8 mouse cellular contexts compared by ENCODE assay signal in genomic region chr2:39189961-39190560, GRCm38 (mm10). TPM values are rescaled to one million over a fixed set of nuclear protein-coding genes. Genes with fewer than 3 reads are reported as not detected.
DNase-seq lines count a peak whose midpoint lies in the region; ATAC-seq and TF ChIP-seq lines count a peak whose summit lies in the region.

No protein-coding gene starts in this region.

- H3K27me3 ChIP-seq in C2C12 (ENCODE audit: control insufficient read depth, insufficient read depth, insufficient read length): no peaks in the 10 kb centered on the region
- H3K27me3 ChIP-seq in hindbrain, embryonic 15.5 days: no peaks in the 10 kb centered on the region
- no peaks in the 10 kb centered on the region for H3K27me3 ChIP-seq in lung, embryonic 16.5 days (ENCODE audit: control insufficient read depth, insufficient read depth, low read depth, low read length)
- H3K27me3 ChIP-seq in spleen, adult 2 months (ENCODE audit: control insufficient read depth, insufficient read depth, low read length): no peaks in the 10 kb centered on the region

- H3K36me3 ChIP-seq in C2C12 (ENCODE audit: control insufficient read depth, insufficient read depth): no peaks in the 10 kb centered on the region
- no peaks in the 10 kb centered on the region for H3K36me3 ChIP-seq in hindbrain, embryonic 15.5 days
- H3K36me3 ChIP-seq in lung, embryonic 16.5 days (ENCODE audit: control insufficient read depth, insufficient read depth, low read length): no peaks in the 10 kb centered on the region
- H3K36me3 ChIP-seq in spleen, adult 2 months (ENCODE audit: control insufficient read depth, insufficient read depth, low read length): 0 out of 2 replicates have a peak, but pooled peaks cover 1% of the 10 kb centered on the region

- intact Hi-C loops in heart, postnatal 36 days (cut with DNase I): loop anchor here (1.0 to 10.0 kb wide), 4 partner anchors 37 to 265 kb away; partner anchors contain the start of genes Golga1, Nr6a1 and Ppp6c

- no peaks in the 10 kb centered on the region for H3K9me3 ChIP-seq in hindbrain, embryonic 15.5 days
- no peaks in the 10 kb centered on the region for H3K9me3 ChIP-seq in lung, embryonic 16.5 days (ENCODE audit: control insufficient read depth, low read length)

- H3K79me2 ChIP-seq in C2C12 (ENCODE audit: control insufficient read depth, insufficient read depth): no peaks in the 10 kb centered on the region

- peak overlapping the region; percentile 99 for H3K27ac ChIP-seq in hindbrain, embryonic 15.5 days (replicated peaks)
- peak overlapping the region; percentile 95 for H3K27ac ChIP-seq in lung, embryonic 16.5 days (ENCODE audit: low read length)
- H3K27ac ChIP-seq in spleen, adult 2 months (ENCODE audit: insufficient read depth, low read length): peak overlapping the region; percentile 78

- no peak for TF ChIP-seq CTCF in C2C12 (IDR thresholded peaks at IDR 0.05; ENCODE audit: control insufficient read depth, insufficient read depth, insufficient read length)
- no peak for TF ChIP-seq CTCF in spleen, adult 2 months (IDR thresholded peaks at IDR 0.05; ENCODE audit: extremely low read depth, insufficient read depth, insufficient read length, insufficient replicate concordance)

- no peak for TF ChIP-seq POLR2A in spleen, adult 2 months (IDR thresholded peaks at IDR 0.05; ENCODE audit: low read depth, low read length)

- H3K4me3 ChIP-seq in C2C12 (ENCODE audit: insufficient read depth, poor library complexity, severe bottlenecking): peak overlapping the region; percentile 74
- peak overlapping the region; percentile 100 for H3K4me3 ChIP-seq in hindbrain, embryonic 15.5 days
- H3K4me3 ChIP-seq in lung, embryonic 16.5 days (ENCODE audit: low read length): peak overlapping the region; percentile 96
- H3K4me3 ChIP-seq in spleen, adult 2 months (ENCODE audit: extremely low read depth, insufficient read depth, insufficient read length): peak overlapping the region; percentile 85

- ATAC-seq in common myeloid progenitor, adult 5-6 weeks (replicated peaks; ENCODE audit: low read depth, poor library complexity, severe bottlenecking): peak; percentile 45
- ATAC-seq in hindbrain, embryonic 15.5 days (ENCODE audit: low FRiP score, low read depth): peak; percentile 89
- peak; percentile 83 for ATAC-seq in lung, embryonic 16.5 days (ENCODE audit: low read depth)

- WGBS in hindbrain, embryonic 15.5 days: 1% methylated on average over 39 of the region's 39 CpGs
- under 1% methylated on average over 37 of the region's 39 CpGs for WGBS in lung, embryonic 16.5 days
- 3% methylated on average over 38 of the region's 39 CpGs for WGBS in spleen, adult 2 months

- peak overlapping the region; percentile 100 for H3K9ac ChIP-seq in hindbrain, embryonic 15.5 days
- H3K9ac ChIP-seq in lung, embryonic 16.5 days (ENCODE audit: low read length): peak overlapping the region; percentile 89

- peak; percentile 7 for DNase-seq in heart, adult 8-10 months (ENCODE audit: low spot score)
- no peak for DNase-seq in heart, postnatal 36 days
- peak; percentile 17 to 22 for DNase-seq in spleen, adult 2 months (ENCODE audit: low read depth in 1 of 2, low spot score in 2 of 2)
- no peak for DNase-seq in right cerebral cortex, postnatal 4 days

- H3K4me1 ChIP-seq in hindbrain, embryonic 15.5 days (replicated peaks): peaks cover 20% of the 10 kb centered on the region
- no peaks in the 10 kb centered on the region; the same call in 1 of the 2 replicates for H3K4me1 ChIP-seq in lung, embryonic 16.5 days (replicated peaks; ENCODE audit: control insufficient read depth, insufficient read depth, low read length)
- no peaks in the 10 kb centered on the region for H3K4me1 ChIP-seq in spleen, adult 2 months (ENCODE audit: control insufficient read depth, insufficient read depth, insufficient read length)

- peak overlapping the region; percentile 86 for H3ac ChIP-seq in C2C12 (ENCODE audit: control insufficient read depth, insufficient read length, low read depth)

- peak overlapping the region; percentile 76 for H3K4me2 ChIP-seq in hindbrain, embryonic 15.5 days
- peak overlapping the region; percentile 79 for H3K4me2 ChIP-seq in lung, embryonic 16.5 days (ENCODE audit: low read depth, low read length)

- H3K79me3 ChIP-seq in C2C12 (ENCODE audit: low read depth): no peaks in the 10 kb centered on the region

TF ChIP-seq in C2C12, 6 proteins besides CTCF, POLR2A, EP300 and RAD21:
- no peak for TF ChIP-seq FOSL1 (IDR thresholded peaks at IDR 0.05; ENCODE audit: insufficient read depth, low read length, poor library complexity, severe bottlenecking)
- TF ChIP-seq MYOD1 (IDR thresholded peaks at IDR 0.05; ENCODE audit: control insufficient read depth, insufficient read length, low read depth): no peak
- TF ChIP-seq MYOG (IDR thresholded peaks at IDR 0.05; ENCODE audit: control insufficient read depth, extremely low read depth, insufficient read length): no peak
- TF ChIP-seq USF1 (IDR thresholded peaks at IDR 0.05; ENCODE audit: low read depth): no peak

RNA-seq across cellular contexts. Expression of gene Scai, which starts 0.5 kb away (rescaled TPM):
- total RNA-seq in heart, adult 8-10 months (2022): 1 to 10 TPM; 4.2 to 5.2 (median 4.3) TPM
- total RNA-seq in heart, postnatal 36 days (2021): 1 to 10 TPM; 4.0 to 6.2 TPM
- polyA plus RNA-seq in C2C12 (2012; fragmentation: generic; extraction: Trizol): 1.4 TPM
- total RNA-seq in common myeloid progenitor, adult 5-6 weeks (2017): 7.0 and 12.2 TPM in 2 replicates
- polyA plus RNA-seq in hindbrain, embryonic 15.5 days (2015; fragmentation: Nextera tagmentation; extraction: Ambion mirVana): 15.4 and 18.7 TPM in 2 replicates
- 8.3 and 9.0 TPM in 2 replicates for polyA plus RNA-seq in lung, embryonic 16.5 days (2015; fragmentation: Nextera tagmentation; extraction: Ambion mirVana)
- polyA plus RNA-seq in spleen, adult 2 months (2012; rRNA removed): 0.80 and 1.6 TPM in 2 replicates

RNA-seq across cellular contexts. Expression of gene Ppp6c, which starts 36.2 kb away (rescaled TPM):
- total RNA-seq in heart, adult 8-10 months (2022): 10 to 100 TPM; 51.1 to 59.4 (median 53.5) TPM
- total RNA-seq in heart, postnatal 36 days (2021): 10 to 100 TPM; 60.4 to 62.3 TPM
- 29.8 TPM for polyA plus RNA-seq in C2C12 (2012; fragmentation: generic; extraction: Trizol)
- 43.6 and 67.2 TPM in 2 replicates for total RNA-seq in common myeloid progenitor, adult 5-6 weeks (2017)
- polyA plus RNA-seq in hindbrain, embryonic 15.5 days (2015; fragmentation: Nextera tagmentation; extraction: Ambion mirVana): 68.5 and 70.5 TPM in 2 replicates
- 86.0 and 87.9 TPM in 2 replicates for polyA plus RNA-seq in lung, embryonic 16.5 days (2015; fragmentation: Nextera tagmentation; extraction: Ambion mirVana)
- polyA plus RNA-seq in spleen, adult 2 months (2012; rRNA removed): 11.0 and 11.8 TPM in 2 replicates

Comparison
In these comparisons a context has a peak if more than half of its experiments do, and no peak if none do; other contexts are left out.
1. DNase-seq: peak in heart, adult 8-10 months (single experiment) and spleen, adult 2 months (2 of 2); none in heart, postnatal 36 days (0 of 2) and right cerebral cortex, postnatal 4 days (single experiment).
2. Peak in every context shown above with its lines, with median percentiles within 50 percentile points of each other: H3K4me3 ChIP-seq, ATAC-seq and H3K27ac ChIP-seq.